Mouse (Mus musculus) bone marrow, adult 2 months (tissue): ENCODE data around the gene Gm9945. TPM values are rescaled to one million over a fixed set of nuclear protein-coding genes. Genes with fewer than 3 reads are reported as not detected.

Experiments used
- H3K27ac ChIP-seq: fragments of 200-500 bp; 2 replicates; pipeline ENCODE4 v1.5.1; 2012; ENCODE audit warnings: low read depth, mild to moderate bottlenecking, control low read depth, inconsistent platforms, low read length; ENCODE audit not compliant: control insufficient read depth, poor library complexity, insufficient read depth
- H3K4me1 ChIP-seq: fragments of 200-500 bp; 2 replicates; pipeline ENCODE4 v1.6.1; 2011; ENCODE audit warnings: low read length; ENCODE audit not compliant: control insufficient read depth, insufficient read depth
- H3K4me3 ChIP-seq: fragments of 200-500 bp; replicated peaks from 2 replicates; pipeline ENCODE3; 2011; ENCODE audit warnings: mild to moderate bottlenecking, low read depth, low read length, control low read depth; ENCODE audit not compliant: control insufficient read depth
- CTCF ChIP-seq: fragments of 200-500 bp; IDR thresholded peaks from 2 replicates; pipeline ENCODE4 v1.5.1; 2011; ENCODE audit warnings: low read length, control low read depth; ENCODE audit not compliant: control insufficient read depth, insufficient read depth
- POLR2A ChIP-seq: fragments of 200-500 bp; IDR thresholded peaks from 2 replicates; pipeline ENCODE4 v1.6.1; 2011; ENCODE audit warnings: low read depth, mild to moderate bottlenecking, control low read depth, low read length, borderline replicate concordance; ENCODE audit not compliant: control insufficient read depth
- WGBS: fragments of 180-500 bp; shearing (Covaris S2); methylation state at CpG from one replicate; pipeline ENCODE4 v1.1.7; 2018; 5-methylcytosine and 5-hydroxymethylcytosine counted together
- polyA plus RNA-seq: library from polyadenylated mRNA; stranded (reverse); fragments of >200 nt; gene quantifications from 2 replicates; pipeline ENCODE4 v1.2.4, GENCODE M21; 2011; ENCODE audit warnings: low replicate concordance; ENCODE audit not compliant: missing spikeins, insufficient read depth, insufficient read length

Gene Gm9945
- not detected in 2 replicates for polyA plus RNA-seq

GRCm38 (mm10) chr11:53479783-53480301, at the start of gene Gm9945, which contains the start of gene Sowaha:
Gm9945 (plus strand) TSS chr11:53480166.
Sowaha (minus strand) TSS chr11:53480274.
- Histone ChIP-seq H3K27ac (peak within 1 kb of the TSS; percentile 87), H3K4me3 (peak within 1 kb of the TSS; percentile 84), H3K4me1 (peaks cover 2% of the 10 kb centered on the region)
- 2% methylated on average over 40 of the region's 40 CpGs for WGBS
- TF ChIP-seq POLR2A (peak; percentile 75), CTCF (no peak)

GRCm38 (mm10) chr11:53430300-53430669, 49.7 kb upstream of the Gm9945 start:
- Histone ChIP-seq H3K4me3 (peak overlapping the region; percentile 98), H3K27ac (peak overlapping the region; percentile 85), H3K4me1 (peaks cover 4% of the 10 kb centered on the region)
- no peak for TF ChIP-seq POLR2A
- TF ChIP-seq CTCF, result no peak
- WGBS, result under 1% methylated on average over 34 of the region's 34 CpGs

GRCm38 (mm10) chr11:53430670-53431346, 49.2 kb upstream of the Gm9945 start, which contains the start of the genes Uqcrq and Gdf9:
Uqcrq (minus strand) TSS chr11:53430831.
Gdf9 (plus strand) TSS chr11:53431023.
- Histone ChIP-seq H3K4me3 (peak within 1 kb of the TSS; percentile 98), H3K4me1 (peaks cover 4% of the 10 kb centered on the region), H3K27ac (peak within 1 kb of the TSS; percentile 85)
- TF ChIP-seq POLR2A (peak; percentile 76; the same call in 1 of the 2 replicates), CTCF (no peak)
- under 1% methylated on average over 44 of the region's 44 CpGs for WGBS

- Histone ChIP-seq H3K4me1 (peaks cover 4% of the 10 kb centered on the region), H3K4me3 (peak overlapping the region; percentile 98), H3K27ac (peak overlapping the region; percentile 85)
- 13% methylated on average over 9 of the region's 9 CpGs for WGBS
- TF ChIP-seq POLR2A (no peak), CTCF (no peak)
Observed at GRCm38 (mm10) chr11:53431347-53432056, 48.5 kb upstream of the Gm9945 start.

GRCm38 (mm10) chr11:53433057-53433456, 46.9 kb upstream of the Gm9945 start:
- no peak overlapping the region for H3K4me3 ChIP-seq
- peaks cover 4% of the 10 kb centered on the region for H3K4me1 ChIP-seq
- H3K27ac ChIP-seq, result no peak overlapping the region
- WGBS, result 27% methylated on average over 6 of the region's 6 CpGs
- TF ChIP-seq POLR2A (no peak), CTCF (no peak)

- TF ChIP-seq CTCF (no peak), POLR2A (no peak)
- H3K4me3 ChIP-seq, result no peak overlapping the region
- 71% methylated on average over 8 of the region's 8 CpGs for WGBS
- peaks cover 2% of the 10 kb centered on the region; the same call in 1 of the 2 replicates for H3K4me1 ChIP-seq
- H3K27ac ChIP-seq, result no peak overlapping the region
Observed at GRCm38 (mm10) chr11:53435504-53435903, 44.5 kb upstream of the Gm9945 start.

- 63% methylated on average over 6 of the region's 6 CpGs for WGBS
- Histone ChIP-seq H3K4me1 (peaks cover 1% of the 10 kb centered on the region; the same call in 1 of the 2 replicates), H3K4me3 (no peak overlapping the region), H3K27ac (no peak overlapping the region)
- TF ChIP-seq CTCF, result no peak
Observed at GRCm38 (mm10) chr11:53436338-53436737, 43.6 kb upstream of the Gm9945 start.

GRCm38 (mm10) chr11:53441921-53442320, 38.0 kb upstream of the Gm9945 start:
- Histone ChIP-seq H3K27ac (no peak overlapping the region), H3K4me1 (no peaks in the 10 kb centered on the region; the same call in 1 of the 2 replicates), H3K4me3 (no peak overlapping the region)
- TF ChIP-seq CTCF (no peak), POLR2A (no peak)
- WGBS, result 5% methylated on average over 12 of the region's 12 CpGs

GRCm38 (mm10) chr11:53443861-53444260, 36.1 kb upstream of the Gm9945 start:
- TF ChIP-seq CTCF (peak; percentile 45; the same call in 1 of the 2 replicates), POLR2A (no peak)
- no peaks in the 10 kb centered on the region; the same call in 1 of the 2 replicates for H3K4me1 ChIP-seq
- 8% methylated on average over 6 of the region's 6 CpGs for WGBS
- H3K27ac ChIP-seq, result no peak overlapping the region
- H3K4me3 ChIP-seq, result no peak overlapping the region
